Mouse (Mus musculus) myocyte (in vitro differentiated cells): ENCODE data around the gene Tshz2. TPM values are rescaled to one million over a fixed set of nuclear protein-coding genes. Genes with fewer than 3 reads are reported as not detected.

Source experiments
- H3K27me3 ChIP-seq: one replicate; pipeline ENCODE4 v1.6.1; 2011; ENCODE audit not compliant: control insufficient read depth, insufficient read depth, insufficient read length
- H3K36me3 ChIP-seq: one replicate; pipeline ENCODE4 v1.6.1; 2011; ENCODE audit not compliant: control insufficient read depth, insufficient read depth
- H3K4me2 ChIP-seq: one replicate; pipeline ENCODE4 v1.6.1; 2011; ENCODE audit warnings: low read depth, control low read depth
- H3K4me3 ChIP-seq: one replicate; pipeline ENCODE4 v1.5.1; 2011; ENCODE audit warnings: mild to moderate bottlenecking, control low read depth, moderate library complexity
- H3K79me2 ChIP-seq: one replicate; pipeline ENCODE4 v1.6.1; 2011; ENCODE audit not compliant: control insufficient read depth, insufficient read depth
- H3ac ChIP-seq: one replicate; pipeline ENCODE4 v1.6.1; 2011; ENCODE audit not compliant: control insufficient read depth, insufficient read length
- CEBPB ChIP-seq: IDR thresholded peaks from 2 replicates; pipeline ENCODE4 v1.6.1; 2011; ENCODE audit warnings: mild to moderate bottlenecking, moderate library complexity; ENCODE audit not compliant: poor library complexity, insufficient read depth, severe bottlenecking
- E2F4 ChIP-seq: IDR thresholded peaks from one replicate; pipeline ENCODE4 v1.6.1; 2011; ENCODE audit warnings: mild to moderate bottlenecking, control low read depth, moderate library complexity; ENCODE audit not compliant: insufficient read depth
- MAX ChIP-seq: IDR thresholded peaks from one replicate; pipeline ENCODE4 v1.6.1; 2011; ENCODE audit warnings: low read depth, mild to moderate bottlenecking, control low read depth
- MYOD1 ChIP-seq, 3 experiments: IDR thresholded peaks; one replicate each; pipeline ENCODE4 v1.6.1; 2011; ENCODE audit warnings: control low read depth in 2 of 3, low read depth in 2 of 3, mild to moderate bottlenecking in 2 of 3, moderate library complexity in 1 of 3; ENCODE audit not compliant: insufficient read length in 2 of 3, control insufficient read depth in 1 of 3
- MYOG ChIP-seq, 3 experiments: IDR thresholded peaks; one replicate each; pipeline ENCODE4 v1.6.1; 2011; ENCODE audit warnings: control low read depth in 2 of 3, low read depth in 2 of 3, mild to moderate bottlenecking in 2 of 3; ENCODE audit not compliant: insufficient read length in 2 of 3, control insufficient read depth in 1 of 3, insufficient read depth in 1 of 3
- POLR2A ChIP-seq: IDR thresholded peaks from one replicate; pipeline ENCODE4 v1.6.1; 2011; ENCODE audit warnings: low read depth, mild to moderate bottlenecking, control low read depth, moderate library complexity; ENCODE audit not compliant: insufficient read length
- POLR2AphosphoS2 ChIP-seq: IDR thresholded peaks from one replicate; pipeline ENCODE4 v1.6.1; 2011; ENCODE audit warnings: low read depth, control low read depth; ENCODE audit not compliant: insufficient read length
- REST ChIP-seq: IDR thresholded peaks from one replicate; pipeline ENCODE4 v1.6.1; 2011; ENCODE audit warnings: mild to moderate bottlenecking, control low read depth, moderate library complexity; ENCODE audit not compliant: insufficient read depth, insufficient read length
- SRF ChIP-seq: IDR thresholded peaks from one replicate; pipeline ENCODE4 v1.6.1; 2011; ENCODE audit warnings: low read depth; ENCODE audit not compliant: control insufficient read depth, insufficient read length
- TCF12 ChIP-seq: IDR thresholded peaks from one replicate; pipeline ENCODE4 v1.6.1; 2011; ENCODE audit warnings: mild to moderate bottlenecking, control low read depth; ENCODE audit not compliant: poor library complexity, insufficient read depth, severe bottlenecking
- TCF3 ChIP-seq: IDR thresholded peaks from one replicate; pipeline ENCODE4 v1.6.1; 2011; ENCODE audit warnings: low read depth, control low read depth; ENCODE audit not compliant: insufficient read length
- USF1 ChIP-seq: IDR thresholded peaks from one replicate; pipeline ENCODE4 v1.6.1; 2011; ENCODE audit warnings: low read depth, mild to moderate bottlenecking, control low read depth, moderate library complexity
- polyA plus RNA-seq: library from polyadenylated mRNA; unstranded; fragments of >200 nt; fragmentation: generic; extraction: Trizol; gene quantifications from one replicate; pipeline ENCODE4 v1.2.1, GENCODE M21; 2012; ENCODE audit warnings: missing spikeins

Gene Tshz2
- polyA plus RNA-seq, 1 experiment: not detected

GRCm38 (mm10) chr2:169614683-169615082 lies 18.1 kb upstream of the Tshz2 start:
- H3K79me2 ChIP-seq: no peaks in the 10 kb centered on the region
- H3K36me3 ChIP-seq: no peaks in the 10 kb centered on the region

GRCm38 (mm10) chr2:169615998-169616397 lies 16.8 kb upstream of the Tshz2 start:
- TF ChIP-seq USF1: no peak
- no peak for TF ChIP-seq SRF
- no peak for TF ChIP-seq MYOD1 (IDR thresholded peaks at IDR 0.05; ENCODE audit: control insufficient read depth in 1 of 3, insufficient read length in 2 of 3, low read depth in 2 of 3)
- no peak for TF ChIP-seq REST
- no peak for TF ChIP-seq TCF12
- TF ChIP-seq POLR2AphosphoS2: no peak
- no peak for TF ChIP-seq CEBPB
- TF ChIP-seq TCF3: no peak
- TF ChIP-seq POLR2A: no peak
- TF ChIP-seq E2F4: no peak
- no peak for TF ChIP-seq MAX
- no peak for TF ChIP-seq MYOG (IDR thresholded peaks at IDR 0.05; ENCODE audit: control insufficient read depth in 1 of 3, insufficient read depth in 1 of 3, insufficient read length in 2 of 3, low read depth in 2 of 3)
- H3K4me2 ChIP-seq: no peak overlapping the region
- H3ac ChIP-seq: no peak overlapping the region
- H3K27me3 ChIP-seq: no peaks in the 10 kb centered on the region
- H3K36me3 ChIP-seq: no peaks in the 10 kb centered on the region
- H3K79me2 ChIP-seq: no peaks in the 10 kb centered on the region
- H3K4me3 ChIP-seq: no peak overlapping the region

More at GRCm38 (mm10) chr2:169614683-169615082, 18.1 kb upstream of the Tshz2 start:
- H3K4me2 ChIP-seq: no peak overlapping the region
- TF ChIP-seq POLR2AphosphoS2: no peak
- TF ChIP-seq SRF: no peak
- no peak for TF ChIP-seq POLR2A
- TF ChIP-seq MYOD1 (IDR thresholded peaks at IDR 0.05; ENCODE audit: control insufficient read depth in 1 of 3, insufficient read length in 2 of 3, low read depth in 2 of 3): no peak
- no peak for TF ChIP-seq TCF3
- TF ChIP-seq REST: no peak
- no peaks in the 10 kb centered on the region for H3K27me3 ChIP-seq
- H3K4me3 ChIP-seq: no peak overlapping the region
- H3ac ChIP-seq: no peak overlapping the region

GRCm38 (mm10) chr2:169621201-169621710 lies 11.6 kb upstream of the Tshz2 start:
- TF ChIP-seq REST: no peak
- TF ChIP-seq E2F4: no peak
- TF ChIP-seq TCF3: no peak
- no peak overlapping the region for H3K4me2 ChIP-seq
- no peak overlapping the region for H3K4me3 ChIP-seq
- H3K79me2 ChIP-seq: no peaks in the 10 kb centered on the region
- no peaks in the 10 kb centered on the region for H3K27me3 ChIP-seq
- no peaks in the 10 kb centered on the region for H3K36me3 ChIP-seq
- no peak overlapping the region for H3ac ChIP-seq

- Histone ChIP-seq H3K27me3 (no peaks in the 10 kb centered on the region), H3K79me2 (no peaks in the 10 kb centered on the region), H3K4me3 (no peak overlapping the region), H3K36me3 (no peaks in the 10 kb centered on the region), H3K4me2 (no peak overlapping the region), H3ac (no peak overlapping the region)
- TF ChIP-seq TCF3: no peak
Measured at GRCm38 (mm10) chr2:169630070-169630469, 2.7 kb upstream of the Tshz2 start.

- Histone ChIP-seq H3K79me2 (no peaks in the 10 kb centered on the region), H3K4me2 (no peak overlapping the region), H3K4me3 (no peak overlapping the region), H3K27me3 (no peaks in the 10 kb centered on the region), H3K36me3 (no peaks in the 10 kb centered on the region), H3ac (no peak overlapping the region)
- no peak for TF ChIP-seq USF1
- TF ChIP-seq TCF3: no peak
- TF ChIP-seq REST: no peak
- TF ChIP-seq POLR2A: no peak
- no peak for TF ChIP-seq MYOG (IDR thresholded peaks at IDR 0.05; ENCODE audit: control insufficient read depth in 1 of 3, insufficient read depth in 1 of 3, insufficient read length in 2 of 3, low read depth in 2 of 3)
- no peak for TF ChIP-seq CEBPB
- no peak for TF ChIP-seq MAX
- no peak for TF ChIP-seq MYOD1 (IDR thresholded peaks at IDR 0.05; ENCODE audit: control insufficient read depth in 1 of 3, insufficient read length in 2 of 3, low read depth in 2 of 3)
- no peak for TF ChIP-seq SRF
- TF ChIP-seq TCF12: no peak
- no peak for TF ChIP-seq E2F4
- no peak for TF ChIP-seq POLR2AphosphoS2
Measured at GRCm38 (mm10) chr2:169633491-169634289, 877 bp downstream of the Tshz2 start.
